In genomic region chr8:105861951-105862350, GRCm38 (mm10) we compare ENCODE assay signal across 8 mouse cellular contexts. TPM values are rescaled to one million over a fixed set of nuclear protein-coding genes. Genes with fewer than 3 reads are reported as not detected.
DNase-seq lines count a peak whose midpoint lies in the region; ATAC-seq lines count a peak whose summit lies in the region.

No protein-coding gene starts in this region.

- H3K36me3 ChIP-seq in midbrain, embryonic 11.5 days (ENCODE audit: control insufficient read depth, insufficient read depth, low read length): peaks cover 10% of the 10 kb centered on the region

- ATAC-seq in midbrain, embryonic 11.5 days (ENCODE audit: low FRiP score): no peak

- intact Hi-C loops in gastrocnemius, postnatal 36 days (cut with DNase I): loop anchor here (2.0 kb wide), 1 partner anchor 35 kb away; the partner anchor contains the start of genes Ranbp10 and Tsnaxip1

- H3K27ac ChIP-seq in midbrain, embryonic 11.5 days (ENCODE audit: low read depth, low read length): no peak overlapping the region

- H3K9me3 ChIP-seq in midbrain, embryonic 11.5 days (ENCODE audit: control insufficient read depth, low read length): no peaks in the 10 kb centered on the region

- peak; percentile 29 for DNase-seq in adrenal gland, postnatal 14 days
- DNase-seq in adrenal gland, postnatal 4 days (ENCODE audit: low spot score in 2 of 2): no peak
- DNase-seq in thymus, postnatal 25 days: peak; percentile 26
- no peak for DNase-seq in thymus, postnatal 10 days (ENCODE audit: low spot score in 2 of 2)
- DNase-seq in induced T-regulatory cell, adult 2 months (ENCODE audit: low read depth): peak; percentile 44
- DNase-seq in midbrain, embryonic 11.5 days (ENCODE audit: low spot score, missing footprints): no peak
- no peak for DNase-seq in gastrocnemius, postnatal 36 days
- DNase-seq in gastrocnemius, postnatal 4 days (ENCODE audit: low spot score in 2 of 2): no peak

- peak overlapping the region; percentile 95 for H3K4me3 ChIP-seq in midbrain, embryonic 11.5 days (ENCODE audit: low read depth, low read length)

- H3K27me3 ChIP-seq in midbrain, embryonic 11.5 days (ENCODE audit: control insufficient read depth, insufficient read depth, low read length): no peaks in the 10 kb centered on the region

- WGBS in midbrain, embryonic 11.5 days: 6% methylated on average over 1 of the region's 1 CpGs

- H3K9ac ChIP-seq in midbrain, embryonic 11.5 days (ENCODE audit: low read length): peak overlapping the region; percentile 93

- H3K4me1 ChIP-seq in midbrain, embryonic 11.5 days (ENCODE audit: control insufficient read depth, insufficient read depth, low read length): peaks cover 33% of the 10 kb centered on the region

- H3K4me2 ChIP-seq in midbrain, embryonic 11.5 days: peak overlapping the region; percentile 86

RNA-seq across cellular contexts. Expression of gene Nutf2, which starts 1.6 kb away (rescaled TPM):
- total RNA-seq in adrenal gland, postnatal 14 days (2021): 22.3 and 41.4 TPM in 2 replicates
- 10 to 100 TPM; 53.1 to 57.4 TPM for total RNA-seq in adrenal gland, postnatal 4 days (2021)
- 300 and 367 TPM in 2 replicates for polyA plus RNA-seq in midbrain, embryonic 11.5 days (2014; fragmentation: Nextera tagmentation; extraction: Ambion mirVana)
- 10 to 100 TPM; 38.4 to 52.9 TPM for total RNA-seq in gastrocnemius, postnatal 36 days (2021)
- total RNA-seq in gastrocnemius, postnatal 4 days (2021): 10 to 100 TPM; 78.1 to 89.5 TPM

RNA-seq across cellular contexts. Expression of gene Thap11, which starts 7.0 kb away (rescaled TPM):
- total RNA-seq in adrenal gland, postnatal 14 days (2021): 30.9 and 31.0 TPM in 2 replicates
- 10 to 100 TPM; 40.0 to 42.2 TPM for total RNA-seq in adrenal gland, postnatal 4 days (2021)
- 66.5 and 70.5 TPM in 2 replicates for polyA plus RNA-seq in midbrain, embryonic 11.5 days (2014; fragmentation: Nextera tagmentation; extraction: Ambion mirVana)
- total RNA-seq in gastrocnemius, postnatal 36 days (2021): 10 to 100 TPM; 19.0 TPM
- 10 to 100 TPM; 37.5 to 39.2 TPM for total RNA-seq in gastrocnemius, postnatal 4 days (2021)

RNA-seq across cellular contexts. Expression of gene Cenpt, which starts 8.9 kb away (rescaled TPM):
- 8.5 and 11.2 TPM in 2 replicates for total RNA-seq in adrenal gland, postnatal 14 days (2021)
- 10 to 100 TPM; 15.9 to 21.7 TPM for total RNA-seq in adrenal gland, postnatal 4 days (2021)
- 58.1 and 60.4 TPM in 2 replicates for polyA plus RNA-seq in midbrain, embryonic 11.5 days (2014; fragmentation: Nextera tagmentation; extraction: Ambion mirVana)
- total RNA-seq in gastrocnemius, postnatal 36 days (2021): 1 to 10 TPM; 1.1 to 1.2 TPM
- 10 to 100 TPM; 11.5 to 12.9 TPM for total RNA-seq in gastrocnemius, postnatal 4 days (2021)

RNA-seq across cellular contexts. Expression of gene Edc4, which starts 18.7 kb away (rescaled TPM):
- 30.1 and 33.5 TPM in 2 replicates for total RNA-seq in adrenal gland, postnatal 14 days (2021)
- total RNA-seq in adrenal gland, postnatal 4 days (2021): 10 to 100 TPM; 50.3 to 51.3 TPM
- polyA plus RNA-seq in midbrain, embryonic 11.5 days (2014; fragmentation: Nextera tagmentation; extraction: Ambion mirVana): 35.6 TPM in 2 replicates
- total RNA-seq in gastrocnemius, postnatal 36 days (2021): 10 to 100 TPM; 17.6 to 20.1 TPM
- 10 to 100 TPM; 38.8 to 44.5 TPM for total RNA-seq in gastrocnemius, postnatal 4 days (2021)

RNA-seq across cellular contexts. Expression of gene Nrn1l, which starts 31.4 kb away (rescaled TPM):
- total RNA-seq in adrenal gland, postnatal 14 days (2021): 1.0 TPM in 1 of 2 replicates, not detected in the other
- under 1 TPM in 1 of 2 experiments, not detected in 1; 0.90 TPM for total RNA-seq in adrenal gland, postnatal 4 days (2021)
- polyA plus RNA-seq in midbrain, embryonic 11.5 days (2014; fragmentation: Nextera tagmentation; extraction: Ambion mirVana): 0.29 and 0.40 TPM in 2 replicates
- total RNA-seq in gastrocnemius, postnatal 36 days (2021): under 1 TPM in 1 of 2 experiments, not detected in 1; 0.59 TPM
- 1 to 10 TPM in 1 of 2 experiments, under 1 TPM in 1; 0.49 to 1.4 TPM for total RNA-seq in gastrocnemius, postnatal 4 days (2021)

Comparison
In these comparisons a context has a peak if more than half of its experiments do, and no peak if none do; other contexts are left out.
1. DNase-seq: peak in adrenal gland, postnatal 14 days (single experiment), thymus, postnatal 25 days (single experiment) and induced T-regulatory cell, adult 2 months (single experiment); none in adrenal gland, postnatal 4 days (0 of 2), thymus, postnatal 10 days (0 of 2), midbrain, embryonic 11.5 days (single experiment), gastrocnemius, postnatal 36 days (0 of 2) and gastrocnemius, postnatal 4 days (0 of 2).